Mouse (Mus musculus): Measurements from ENCODE around the gene Ifitm3.

The Ifitm3 gene

DNA sequence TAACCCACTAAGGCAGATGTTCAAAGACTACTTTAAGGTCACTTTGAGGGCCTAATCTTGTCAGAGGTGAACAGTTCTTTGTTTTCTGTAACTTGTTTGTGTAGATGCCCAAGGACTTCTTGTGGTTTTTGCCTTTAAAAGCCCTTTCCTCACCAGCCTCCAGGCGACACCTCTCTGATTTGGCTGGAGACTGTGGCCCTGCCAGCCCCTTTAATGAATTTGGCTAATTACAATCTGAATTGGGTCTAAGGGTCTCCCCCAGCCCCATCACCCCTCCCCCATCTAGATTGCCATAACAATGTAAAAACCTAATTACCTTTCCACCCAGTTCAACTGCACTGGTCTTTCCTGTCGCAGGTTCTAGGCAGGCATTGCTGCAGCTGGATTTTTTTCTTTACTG lies 47.8 kb downstream of the Ifitm3 start:
- no peak for DNase-seq (ENCODE audit: low read depth, low spot score)

GRCm38 (mm10) chr7:140961416-140961815 lies 49.2 kb downstream of the Ifitm3 start:
- no peak for DNase-seq (ENCODE audit: low read depth, low spot score)

DNA sequence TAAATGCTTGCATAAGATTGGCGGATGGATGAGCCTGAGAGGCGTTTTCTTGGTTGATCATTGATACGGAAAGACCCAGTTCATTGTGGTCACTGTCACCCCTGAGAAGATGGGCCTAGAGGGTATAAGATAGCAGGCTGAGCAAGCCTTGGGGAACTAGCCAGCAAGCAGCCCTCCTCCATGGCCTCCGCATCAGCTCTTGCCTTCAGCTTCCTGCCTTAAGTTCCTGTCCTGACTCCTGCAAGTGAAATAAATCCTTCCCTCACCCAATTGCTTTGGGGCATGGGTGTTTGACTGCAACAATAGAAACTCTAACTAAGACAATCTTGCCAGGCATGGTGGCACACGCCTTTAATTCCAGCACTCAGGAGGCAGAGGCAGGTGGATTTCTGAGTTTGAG lies 50.5 kb downstream of the Ifitm3 start:
- DNase-seq (ENCODE audit: low read depth, low spot score), result no peak

Measured in telencephalon, adult 2 months (tissue).